Mouse (Mus musculus) cerebral cortex, adult 2 months (tissue): ENCODE results near the gene Sae1.

Source experiments
- WGBS: fragments of 180-500 bp; shearing (Covaris S2); methylation state at CpG from one replicate; pipeline ENCODE4 v1.1.7; 2018; 5-methylcytosine and 5-hydroxymethylcytosine counted together

Sae1 gene

GRCm38 (mm10) chr7:16387160-16388041 is at the start of gene Sae1:
TSS of gene Sae1 (minus strand) at chr7:16387806.
- under 1% methylated on average over 58 of the region's 58 CpGs for WGBS

GRCm38 (mm10) chr7:16435088-16435487 is 47.5 kb upstream of the Sae1 start:
- WGBS, result 87% methylated on average over 9 of the region's 9 CpGs

- 81% methylated on average over 3 of the region's 3 CpGs for WGBS
Observed at GRCm38 (mm10) chr7:16433352-16433971, 45.9 kb upstream of the Sae1 start.

GRCm38 (mm10) chr7:16426129-16426729 is 38.6 kb upstream of the Sae1 start:
- 55% methylated on average over 4 of the region's 4 CpGs for WGBS

- WGBS, result 91% methylated on average over 10 of the region's 10 CpGs
Observed at GRCm38 (mm10) chr7:16425721-16426120, 38.1 kb upstream of the Sae1 start.

GRCm38 (mm10) chr7:16423731-16424130 is 36.1 kb upstream of the Sae1 start:
- WGBS, result 88% methylated on average over 9 of the region's 9 CpGs

GRCm38 (mm10) chr7:16422222-16422856 is 34.7 kb upstream of the Sae1 start:
- 92% methylated on average over 18 of the region's 18 CpGs for whole genome bisulfite sequencing

- 94% methylated on average over 8 of the region's 8 CpGs for whole genome bisulfite sequencing
Observed at GRCm38 (mm10) chr7:16420493-16421118, 33.0 kb upstream of the Sae1 start.

- 89% methylated on average over 5 of the region's 5 CpGs for WGBS
Observed at GRCm38 (mm10) chr7:16418713-16419112, 31.1 kb upstream of the Sae1 start.

GRCm38 (mm10) chr7:16417141-16417771 is 29.6 kb upstream of the Sae1 start:
- 68% methylated on average over 10 of the region's 10 CpGs for WGBS

- 88% methylated on average over 3 of the region's 3 CpGs for WGBS
Observed at GRCm38 (mm10) chr7:16415426-16415825, 27.8 kb upstream of the Sae1 start.

- WGBS, result 73% methylated on average over 2 of the region's 2 CpGs
Observed at GRCm38 (mm10) chr7:16412930-16413329, 25.3 kb upstream of the Sae1 start.

GRCm38 (mm10) chr7:16412220-16412896 is 24.8 kb upstream of the Sae1 start:
- WGBS, result 76% methylated on average over 8 of the region's 8 CpGs

GRCm38 (mm10) chr7:16411100-16411499 is 23.5 kb upstream of the Sae1 start:
- WGBS, result 89% methylated on average over 5 of the region's 5 CpGs

- WGBS, result 63% methylated on average over 3 of the region's 3 CpGs
Observed at GRCm38 (mm10) chr7:16406978-16407377, 19.4 kb upstream of the Sae1 start.

- WGBS, result 20% methylated on average over 11 of the region's 11 CpGs
Observed at GRCm38 (mm10) chr7:16405516-16406351, 18.1 kb upstream of the Sae1 start.

GRCm38 (mm10) chr7:16405073-16405455 is 17.5 kb upstream of the Sae1 start:
- WGBS, result 16% methylated on average over 2 of the region's 2 CpGs

GRCm38 (mm10) chr7:16404315-16405072 is 16.9 kb upstream of the Sae1 start:
- whole genome bisulfite sequencing, result 64% methylated on average over 3 of the region's 3 CpGs
